Comparison of ENCODE assay signal across 11 mouse cellular contexts in genomic region chr19:59460328-59461115, GRCm38 (mm10). TPM values are rescaled to one million over a fixed set of nuclear protein-coding genes. Genes with fewer than 3 reads are reported as not detected.
DNase-seq lines count a peak whose midpoint lies in the region; ATAC-seq and TF ChIP-seq lines count a peak whose summit lies in the region.
"Had no signal": no experiment of that assay in that cellular context is flagged by ENCODE, and none has a peak within 500 bp of the region (broad histone marks: within the 10 kb centered on the region; RNA-seq: fewer than 3 reads in every experiment).

No protein-coding gene starts in this region.

- WGBS in liver, adult 2 months: 5% methylated on average over 34 of the region's 34 CpGs
- 2% methylated on average over 34 of the region's 34 CpGs for WGBS in liver, embryonic 12.5 days (ENCODE audit: insufficient replicate concordance)
- WGBS in kidney, embryonic 15.5 days: 2% methylated on average over 34 of the region's 34 CpGs
- under 1% methylated on average over 34 of the region's 34 CpGs for WGBS in neural tube, embryonic 11.5 days

- H3K9ac ChIP-seq in liver, adult 2 months (ENCODE audit: low read depth, low read length): no peak overlapping the region
- H3K9ac ChIP-seq in liver, embryonic 12.5 days: no peak overlapping the region
- peak overlapping the region; percentile 79 for H3K9ac ChIP-seq in kidney, embryonic 15.5 days
- H3K9ac ChIP-seq in neural tube, embryonic 11.5 days (ENCODE audit: low read length): no peak overlapping the region

- H3K79me2 ChIP-seq in liver, adult 2 months (ENCODE audit: control insufficient read depth, insufficient read depth, low read length): no peaks in the 10 kb centered on the region

- H3K4me2 ChIP-seq in liver, embryonic 12.5 days: no peak overlapping the region
- H3K4me2 ChIP-seq in kidney, embryonic 15.5 days: peak overlapping the region; percentile 60
- no peak overlapping the region for H3K4me2 ChIP-seq in neural tube, embryonic 11.5 days (ENCODE audit: low read depth)

- no peaks in the 10 kb centered on the region for H3K9me3 ChIP-seq in liver, embryonic 12.5 days (replicated peaks)
- H3K9me3 ChIP-seq in kidney, embryonic 15.5 days (replicated peaks): no peaks in the 10 kb centered on the region
- no peaks in the 10 kb centered on the region for H3K9me3 ChIP-seq in neural tube, embryonic 11.5 days (ENCODE audit: control insufficient read depth, low read length)

- no peak for TF ChIP-seq POLR2A in liver, adult 2 months (IDR thresholded peaks at IDR 0.05; ENCODE audit: extremely low read depth, insufficient read depth, low read length)

- H3K4me1 ChIP-seq in liver, adult 2 months (ENCODE audit: control insufficient read depth, insufficient read depth, low read length): peaks cover 5% of the 10 kb centered on the region; the same call in 1 of the 2 replicates
- H3K4me1 ChIP-seq in liver, embryonic 12.5 days: peaks cover 7% of the 10 kb centered on the region
- H3K4me1 ChIP-seq in kidney, embryonic 15.5 days: peaks cover 28% of the 10 kb centered on the region
- peaks cover 4% of the 10 kb centered on the region; the same call in 1 of the 2 replicates for H3K4me1 ChIP-seq in neural tube, embryonic 11.5 days (ENCODE audit: control insufficient read depth, insufficient read depth, low read length)

- DNase-seq in liver, adult 2 months (ENCODE audit: extremely low read depth, low read depth, low spot score): peak; percentile 15
- peak; percentile 54 for DNase-seq in embryo, embryonic 9.5 days (ENCODE audit: extremely low spot score)
- DNase-seq in neural tube, embryonic 11.5 days (ENCODE audit: low spot score): peak; percentile 55
- DNase-seq in layer of hippocampus, adult 8-10 months (ENCODE audit: low spot score in 2 of 2): no peak
- no peak for DNase-seq in gastrocnemius, adult 18-20 months (ENCODE audit: low spot score)
- no peak for DNase-seq in gastrocnemius, postnatal 36 days
- DNase-seq: cerebellum, postnatal 36 days; spleen, adult 18-20 months had no signal

- TF ChIP-seq CTCF in liver, adult 2 months (IDR thresholded peaks at IDR 0.05; ENCODE audit: low read depth, low read length): no peak

- no peak overlapping the region for H3K4me3 ChIP-seq in liver, adult 2 months (ENCODE audit: insufficient read depth, low read depth, low read length)
- H3K4me3 ChIP-seq in liver, embryonic 12.5 days: no peak overlapping the region
- H3K4me3 ChIP-seq in kidney, embryonic 15.5 days (replicated peaks): peak overlapping the region; percentile 61
- H3K4me3 ChIP-seq in neural tube, embryonic 11.5 days (ENCODE audit: low read depth, low read length): no peak overlapping the region

- no peak overlapping the region for H3K27ac ChIP-seq in liver, adult 2 months (replicated peaks; ENCODE audit: insufficient read depth, low read depth, low read length)
- H3K27ac ChIP-seq in liver, embryonic 12.5 days: no peak overlapping the region
- H3K27ac ChIP-seq in kidney, embryonic 15.5 days: peak overlapping the region; percentile 97
- H3K27ac ChIP-seq in neural tube, embryonic 11.5 days (ENCODE audit: low read depth, low read length): no peak overlapping the region

- intact Hi-C loops in gastrocnemius, postnatal 36 days (cut with DNase I): no loop called here

- H3K36me3 ChIP-seq in liver, adult 2 months (ENCODE audit: control insufficient read depth, insufficient read depth, low read length): no peaks in the 10 kb centered on the region
- H3K36me3 ChIP-seq in liver, embryonic 12.5 days: no peaks in the 10 kb centered on the region
- H3K36me3 ChIP-seq in kidney, embryonic 15.5 days: no peaks in the 10 kb centered on the region
- H3K36me3 ChIP-seq in neural tube, embryonic 11.5 days (ENCODE audit: control insufficient read depth, insufficient read depth, low read length): no peaks in the 10 kb centered on the region

- no peak for ATAC-seq in liver, embryonic 12.5 days
- no peak for ATAC-seq in kidney, embryonic 15.5 days (replicated peaks; ENCODE audit: low FRiP score)
- no peak for ATAC-seq in neural tube, embryonic 11.5 days (ENCODE audit: insufficient read depth, low FRiP score, low TSS enrichment)

- peaks cover 47% of the 10 kb centered on the region for H3K27me3 ChIP-seq in liver, adult 2 months (ENCODE audit: control insufficient read depth, insufficient read depth, low read length)
- peaks cover 100% of the 10 kb centered on the region for H3K27me3 ChIP-seq in liver, embryonic 12.5 days (replicated peaks)
- H3K27me3 ChIP-seq in kidney, embryonic 15.5 days: peaks cover 94% of the 10 kb centered on the region
- peaks cover 95% of the 10 kb centered on the region for H3K27me3 ChIP-seq in neural tube, embryonic 11.5 days (ENCODE audit: control insufficient read depth, insufficient read depth, low read length)

RNA-seq across cellular contexts. Expression of gene Emx2, which starts 2.4 kb away (rescaled TPM):
- total RNA-seq in liver, adult 2 months (2014; rRNA removed): not detected in 2 replicates
- polyA plus RNA-seq in liver, adult 2 months (2012; rRNA removed): not detected in 2 replicates
- 0.05 and 0.11 TPM in 2 replicates for polyA plus RNA-seq in liver, embryonic 12.5 days (2016; fragmentation: Nextera tagmentation; extraction: Ambion mirVana)
- 38.8 TPM in 2 replicates for polyA plus RNA-seq in kidney, embryonic 15.5 days (2015; fragmentation: Nextera tagmentation; extraction: Ambion mirVana)
- polyA plus RNA-seq in neural tube, embryonic 11.5 days (2014; fragmentation: Nextera tagmentation; extraction: Ambion mirVana): 1.7 and 3.9 TPM in 2 replicates
- 10 to 100 TPM; 17.4 to 25.8 (median 21.9) TPM for total RNA-seq in layer of hippocampus, adult 8-10 months (2022)
- total RNA-seq in gastrocnemius, adult 18-20 months (2021): 1 to 10 TPM; 1.1 to 1.3 TPM
- total RNA-seq in gastrocnemius, postnatal 36 days (2021): under 1 TPM; 0.10 to 0.56 TPM
- total RNA-seq: heart, postnatal 14 days had no signal

Comparison
In these comparisons a context has a peak if more than half of its experiments do, and no peak if none do; other contexts are left out.
1. DNase-seq: peak in liver, adult 2 months (single experiment), embryo, embryonic 9.5 days (single experiment) and neural tube, embryonic 11.5 days (single experiment); none in layer of hippocampus, adult 8-10 months (0 of 2), gastrocnemius, adult 18-20 months (single experiment) and gastrocnemius, postnatal 36 days (0 of 2).
2. RNA of gene Emx2, which starts 2.4 kb away (total RNA-seq): 17.4 to 25.8 TPM in layer of hippocampus, adult 8-10 months; 1.1 to 1.3 TPM in gastrocnemius, adult 18-20 months, 0.10 to 0.56 TPM in gastrocnemius, postnatal 36 days and not detected in liver, adult 2 months; every median in the first group is over 4 times any median in the second.